Mouse (Mus musculus): Measurements from ENCODE around the gene Hoxb3. TPM values are rescaled to one million over a fixed set of nuclear protein-coding genes. Genes with fewer than 3 reads are reported as not detected.

The Hoxb3 gene
- polyA plus RNA-seq, 1 experiment from 2014 or later: 3.0 TPM

DNA sequence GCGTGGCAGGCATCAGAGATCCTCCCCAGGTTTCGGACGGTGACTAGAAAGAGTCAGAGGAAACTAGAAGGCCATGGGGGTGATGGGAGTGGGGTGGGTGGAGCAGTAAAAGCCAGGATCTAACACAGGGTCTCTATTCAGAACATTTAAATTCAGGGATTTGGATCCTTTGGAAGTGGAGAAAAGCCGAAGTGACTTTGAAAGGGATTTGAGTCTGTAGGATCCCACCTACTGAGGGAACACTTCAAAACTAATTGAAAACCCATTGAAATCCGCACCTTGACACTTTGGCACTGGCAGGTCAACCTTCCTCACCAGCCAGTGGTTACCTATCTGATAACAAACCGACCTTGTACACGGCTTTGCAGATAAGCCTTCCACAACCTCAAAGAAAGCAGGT lies 51.7 kb downstream of the Hoxb3 start:
- WGBS: 47% methylated on average over 7 of the region's 7 CpGs

DNA sequence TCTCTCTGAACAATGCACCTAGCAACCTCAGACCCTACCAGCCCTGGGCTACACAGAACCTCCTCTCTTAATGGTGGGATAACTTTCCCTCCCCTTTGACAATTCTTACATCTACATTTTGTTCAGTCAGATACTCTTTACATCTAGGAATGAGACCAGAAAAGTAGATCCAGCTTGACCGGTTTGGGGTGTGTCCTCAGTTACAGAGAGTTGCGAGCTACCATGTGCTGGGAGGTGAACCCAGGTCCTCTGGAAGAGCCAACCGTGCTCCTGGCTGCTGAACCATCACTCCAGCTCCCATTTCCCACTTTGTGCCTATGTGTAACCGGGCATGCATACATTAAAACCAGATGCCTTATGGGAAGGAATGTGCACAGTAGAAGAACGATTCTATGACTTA lies 60.3 kb downstream of the Hoxb3 start:
- Histone ChIP-seq H3K4me2 (no peak overlapping the region), H3K27ac (no peak overlapping the region), H3K27me3 (no peaks in the 10 kb centered on the region; the same call in 1 of the 2 replicates), H3K9ac (no peak overlapping the region), H3K4me1 (peaks cover 13% of the 10 kb centered on the region), H3K4me3 (no peak overlapping the region), H3K36me3 (no peaks in the 10 kb centered on the region), H3K9me3 (no peaks in the 10 kb centered on the region)
- ATAC-seq (ENCODE audit: borderline replicate concordance, extremely low read depth, low FRiP score, low TSS enrichment): no peak
- WGBS: 55% methylated on average over 5 of the region's 5 CpGs

More for the DNA sequence above, 51.7 kb downstream of the Hoxb3 start:
- no peaks in the 10 kb centered on the region for H3K36me3 ChIP-seq
- no peaks in the 10 kb centered on the region for H3K9me3 ChIP-seq
- no peaks in the 10 kb centered on the region; the same call in 1 of the 2 replicates for H3K27me3 ChIP-seq
- H3K9ac ChIP-seq: no peak overlapping the region
- H3K4me1 ChIP-seq: peaks cover 14% of the 10 kb centered on the region
- ATAC-seq (ENCODE audit: borderline replicate concordance, extremely low read depth, low FRiP score, low TSS enrichment): no peak
- H3K4me2 ChIP-seq: no peak overlapping the region
- no peak overlapping the region for H3K27ac ChIP-seq
- no peak overlapping the region for H3K4me3 ChIP-seq

DNA sequence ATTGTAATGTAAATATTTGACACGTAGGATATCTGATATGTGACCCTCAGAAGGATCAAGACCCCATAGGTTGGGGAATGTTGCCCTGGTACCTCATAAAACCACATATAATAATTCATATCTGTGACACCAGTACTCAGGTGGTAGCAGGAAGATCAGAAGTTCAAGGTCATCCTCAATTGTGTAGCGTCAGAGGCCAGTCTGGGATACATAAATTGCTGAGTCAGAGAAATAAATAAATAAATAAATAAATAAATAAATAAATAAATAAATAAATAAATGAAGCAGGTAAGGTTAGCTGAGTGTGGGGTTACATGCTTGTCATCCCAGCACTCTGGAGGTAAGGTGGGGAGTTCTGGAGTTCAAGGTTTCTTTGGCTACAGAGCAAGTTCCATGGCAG lies 64.5 kb downstream of the Hoxb3 start:
- Histone ChIP-seq H3K36me3 (no peaks in the 10 kb centered on the region), H3K4me3 (no peak overlapping the region), H3K27ac (no peak overlapping the region), H3K4me1 (peaks cover 14% of the 10 kb centered on the region), H3K4me2 (no peak overlapping the region), H3K9me3 (no peaks in the 10 kb centered on the region), H3K27me3 (no peaks in the 10 kb centered on the region; the same call in 1 of the 2 replicates), H3K9ac (no peak overlapping the region)
- no peak for ATAC-seq (ENCODE audit: borderline replicate concordance, extremely low read depth, low FRiP score, low TSS enrichment)
- WGBS: 70% methylated on average over 2 of the region's 2 CpGs

DNA sequence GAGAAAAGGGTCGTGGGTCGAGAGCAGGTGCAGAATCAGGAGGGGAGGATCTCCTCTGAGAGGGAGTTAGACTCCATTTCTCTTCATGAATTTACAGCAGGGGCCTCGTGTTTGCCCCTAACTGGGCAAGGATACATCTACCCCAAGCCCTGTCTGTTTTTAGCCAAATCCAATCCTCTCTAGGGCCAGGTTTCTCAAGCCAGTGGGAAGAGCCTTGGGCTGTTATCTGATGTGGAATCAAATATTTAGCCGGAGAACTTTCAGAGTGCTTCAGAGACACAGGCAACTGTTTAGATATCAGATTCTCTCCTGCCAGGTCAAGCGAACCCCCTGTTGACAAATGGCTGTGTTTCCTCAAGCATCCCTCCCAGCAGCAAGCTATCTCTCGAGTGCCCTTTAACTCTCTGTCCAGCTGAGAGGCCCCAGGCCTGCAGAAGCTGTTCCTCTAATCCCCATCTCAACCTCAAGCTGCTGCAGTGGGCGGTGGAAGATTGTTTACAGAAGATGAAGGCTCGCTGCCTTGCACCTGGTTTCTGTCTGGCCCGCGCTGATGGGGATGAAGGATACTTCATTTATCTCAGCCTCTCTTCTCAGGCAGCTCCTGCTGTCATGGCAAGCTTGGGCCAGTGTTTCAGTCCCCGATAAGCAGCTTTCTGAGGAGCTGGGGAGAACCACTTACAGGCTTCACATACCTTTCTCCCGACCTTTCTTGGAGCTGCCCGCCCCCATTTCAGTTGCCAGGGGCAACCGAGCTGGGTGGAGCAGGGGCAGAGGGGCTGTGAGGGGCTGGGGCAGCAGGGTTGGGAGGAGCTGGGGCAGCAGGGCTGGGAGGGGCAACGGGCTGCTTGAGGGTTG lies 73.9 kb downstream of the Hoxb3 start:
- Histone ChIP-seq H3K9ac (no peak overlapping the region), H3K4me3 (no peak overlapping the region), H3K27ac (0 out of 2 replicates have a peak overlapping the region, but pooled peaks have one; percentile 23), H3K4me1 (peaks cover 24% of the 10 kb centered on the region), H3K9me3 (no peaks in the 10 kb centered on the region), H3K4me2 (peak overlapping the region; percentile 5; the same call in 1 of the 2 replicates), H3K27me3 (no peaks in the 10 kb centered on the region), H3K36me3 (no peaks in the 10 kb centered on the region)
- ATAC-seq (ENCODE audit: borderline replicate concordance, extremely low read depth, low FRiP score, low TSS enrichment): peak; percentile 55; the same call in 1 of the 2 replicates
- 10% methylated on average over 15 of the region's 15 CpGs for WGBS

MicroRNAs encoded within 50 kb of the gene (microRNA counts, 519-probe panel; counts per million panel counts)
- 3,271 counts per million, percentile 87 among the panel's probes with 10 or more counts for microRNA mmu-miR-10a

Small RNA genes within 50 kb of the gene (microRNA-seq; reads per million reads assigned to microRNA genes)
- 40,003 reads per million, percentile 99 among the genes with 10 or more reads in this experiment for gene Mir10a

Other genes with a start within 250 kb of the Hoxb3 start
- 522 and 555 TPM in 2 replicates for gene Atp5g1, start 247.7 kb upstream of the Hoxb3 start, polyA plus RNA-seq (2015; fragmentation: Nextera tagmentation; extraction: Ambion mirVana)
- 0.13 and 0.24 TPM in 2 replicates for gene Calcoco2, start 211.4 kb upstream of the Hoxb3 start, polyA plus RNA-seq (2015; fragmentation: Nextera tagmentation; extraction: Ambion mirVana)
- gene Ttll6, start 189.5 kb upstream of the Hoxb3 start, polyA plus RNA-seq (2015; fragmentation: Nextera tagmentation; extraction: Ambion mirVana): 0.68 and 0.93 TPM in 2 replicates
- not detected in 2 replicates for gene Hoxb13, start 129.0 kb upstream of the Hoxb3 start, polyA plus RNA-seq (2015; fragmentation: Nextera tagmentation; extraction: Ambion mirVana)
- gene Hoxb9, start 51.9 kb upstream of the Hoxb3 start, polyA plus RNA-seq (2015; fragmentation: Nextera tagmentation; extraction: Ambion mirVana): 0.25 and 0.27 TPM in 2 replicates
- gene Hoxb8, start 41.4 kb upstream of the Hoxb3 start, polyA plus RNA-seq (2015; fragmentation: Nextera tagmentation; extraction: Ambion mirVana): 0.91 and 1.0 TPM in 2 replicates
- 2.5 and 3.0 TPM in 2 replicates for gene Hoxb7, start 36.7 kb upstream of the Hoxb3 start, polyA plus RNA-seq (2015; fragmentation: Nextera tagmentation; extraction: Ambion mirVana)
- gene Hoxb6, start 30.9 kb upstream of the Hoxb3 start, polyA plus RNA-seq (2015; fragmentation: Nextera tagmentation; extraction: Ambion mirVana): 15.2 and 16.9 TPM in 2 replicates
- gene Hoxb5, start 20.0 kb upstream of the Hoxb3 start, polyA plus RNA-seq (2015; fragmentation: Nextera tagmentation; extraction: Ambion mirVana): 46.1 and 54.1 TPM in 2 replicates
- gene Hoxb4, start 5.1 kb upstream of the Hoxb3 start, polyA plus RNA-seq (2015; fragmentation: Nextera tagmentation; extraction: Ambion mirVana): 4.3 and 4.4 TPM in 2 replicates
- gene Hoxb2, start 27.2 kb downstream of the Hoxb3 start, polyA plus RNA-seq (2015; fragmentation: Nextera tagmentation; extraction: Ambion mirVana): 36.9 and 39.2 TPM in 2 replicates
- 0.14 TPM in 1 of 2 replicates, not detected in the other for gene Hoxb1, start 42.4 kb downstream of the Hoxb3 start, polyA plus RNA-seq (2015; fragmentation: Nextera tagmentation; extraction: Ambion mirVana)
- gene Skap1, start 141.3 kb downstream of the Hoxb3 start, polyA plus RNA-seq (2015; fragmentation: Nextera tagmentation; extraction: Ambion mirVana): 1.6 and 6.6 TPM in 2 replicates

Data from lung, embryonic 15.5 days (tissue).